Mouse (Mus musculus): ENCODE results near the gene Srsf7. TPM values are rescaled to one million over a fixed set of nuclear protein-coding genes. Genes with fewer than 3 reads are reported as not detected.
A peak's percentile ranks its signal among the peaks of the same experiment; 100 is the strongest.

Srsf7 gene
- polyA plus RNA-seq, 1 experiment from 2014 or later = 398 TPM

GRCm38 (mm10) chr17:80170951-80171350 is 36.2 kb downstream of the Srsf7 start:
- 86% methylated on average over 7 of the region's 7 CpGs for WGBS (ENCODE audit: insufficient replicate concordance)
- ATAC-seq (replicated peaks; ENCODE audit: insufficient number of reproducible peaks, low FRiP score, low TSS enrichment) = no peak

DNA sequence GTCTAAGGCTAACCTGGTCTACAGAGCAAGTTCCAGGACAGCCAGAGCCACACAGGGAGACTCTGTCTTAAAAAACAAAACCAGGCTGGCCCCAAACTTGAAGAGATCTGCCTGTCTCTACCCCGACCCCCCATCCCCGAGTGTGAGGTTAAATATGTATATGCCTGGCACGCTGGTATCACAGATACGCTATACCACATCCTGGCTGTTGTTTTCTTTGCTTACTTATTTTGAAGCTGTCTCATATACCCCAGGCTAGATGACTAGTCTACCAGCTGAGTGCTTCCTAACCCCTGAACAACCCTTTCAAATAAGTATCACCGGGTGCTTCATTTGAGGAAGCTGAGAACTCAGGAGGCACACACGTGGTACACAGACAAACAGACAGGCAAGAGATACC is 37.3 kb downstream of the Srsf7 start:
- no peak for ATAC-seq (replicated peaks; ENCODE audit: insufficient number of reproducible peaks, low FRiP score, low TSS enrichment)
- Histone ChIP-seq H3K4me1 (ENCODE audit: control insufficient read depth, insufficient read depth, low read length) (peaks cover 16% of the 10 kb centered on the region; the same call in 1 of the 2 replicates), H3K27ac (ENCODE audit: low read depth, low read length) (no peak overlapping the region), H3K9ac (ENCODE audit: low read depth, low read length) (no peak overlapping the region), H3K9me3 (replicated peaks; ENCODE audit: control insufficient read depth, low read length) (no peaks in the 10 kb centered on the region), H3K27me3 (ENCODE audit: control insufficient read depth, insufficient read depth, low read length) (no peaks in the 10 kb centered on the region), H3K4me2 (no peak overlapping the region), H3K36me3 (ENCODE audit: control insufficient read depth, insufficient read depth, low read length) (no peaks in the 10 kb centered on the region), H3K4me3 (ENCODE audit: low read depth, low read length) (no peak overlapping the region)
- 84% methylated on average over 6 of the region's 6 CpGs for WGBS (ENCODE audit: insufficient replicate concordance)

More at GRCm38 (mm10) chr17:80170951-80171350, 36.2 kb downstream of the Srsf7 start:
- Histone ChIP-seq H3K27me3 (ENCODE audit: control insufficient read depth, insufficient read depth, low read length) (no peaks in the 10 kb centered on the region), H3K4me3 (ENCODE audit: low read depth, low read length) (no peak overlapping the region), H3K4me1 (ENCODE audit: control insufficient read depth, insufficient read depth, low read length) (peaks cover 14% of the 10 kb centered on the region; the same call in 1 of the 2 replicates), H3K9ac (ENCODE audit: low read depth, low read length) (no peak overlapping the region), H3K27ac (ENCODE audit: low read depth, low read length) (no peak overlapping the region), H3K36me3 (ENCODE audit: control insufficient read depth, insufficient read depth, low read length) (no peaks in the 10 kb centered on the region), H3K9me3 (replicated peaks; ENCODE audit: control insufficient read depth, low read length) (no peaks in the 10 kb centered on the region), H3K4me2 (no peak overlapping the region)

GRCm38 (mm10) chr17:80168425-80169182 is 38.5 kb downstream of the Srsf7 start:
- no peak overlapping the region for H3K9ac ChIP-seq (ENCODE audit: low read depth, low read length)
- WGBS (ENCODE audit: insufficient replicate concordance) = 24% methylated on average over 16 of the region's 16 CpGs
- H3K27ac ChIP-seq (ENCODE audit: low read depth, low read length) = no peak overlapping the region
- H3K27me3 ChIP-seq (ENCODE audit: control insufficient read depth, insufficient read depth, low read length) = no peaks in the 10 kb centered on the region
- H3K4me1 ChIP-seq (ENCODE audit: control insufficient read depth, insufficient read depth, low read length) = peaks cover 16% of the 10 kb centered on the region; the same call in 1 of the 2 replicates
- H3K9me3 ChIP-seq (replicated peaks; ENCODE audit: control insufficient read depth, low read length) = no peaks in the 10 kb centered on the region
- H3K4me3 ChIP-seq (ENCODE audit: low read depth, low read length) = no peak overlapping the region
- H3K36me3 ChIP-seq (ENCODE audit: control insufficient read depth, insufficient read depth, low read length) = no peaks in the 10 kb centered on the region
- H3K4me2 ChIP-seq = peak overlapping the region; percentile 50
- ATAC-seq (replicated peaks; ENCODE audit: insufficient number of reproducible peaks, low FRiP score, low TSS enrichment) = no peak

DNA sequence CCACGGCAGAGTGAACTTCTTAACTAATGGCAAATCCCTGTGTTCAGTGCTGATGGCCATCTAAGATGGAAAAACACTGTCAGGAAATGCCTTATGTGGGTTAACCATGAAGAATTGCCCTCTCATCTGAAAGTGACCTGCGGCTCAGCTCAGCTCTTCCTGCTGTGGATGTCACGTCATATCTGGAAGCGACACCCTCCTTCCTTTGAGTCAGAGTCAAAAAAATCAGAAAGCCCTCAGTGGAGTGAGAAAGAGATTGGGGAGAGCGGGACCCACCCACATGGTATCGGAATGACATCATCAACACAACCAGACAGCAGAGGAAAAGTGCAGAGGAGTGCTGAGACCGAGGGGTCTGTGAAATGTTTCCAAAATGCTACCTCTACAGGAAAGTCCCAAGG is 39.3 kb downstream of the Srsf7 start:
- Histone ChIP-seq H3K4me3 (ENCODE audit: low read depth, low read length) (no peak overlapping the region), H3K27ac (ENCODE audit: low read depth, low read length) (no peak overlapping the region), H3K36me3 (ENCODE audit: control insufficient read depth, insufficient read depth, low read length) (no peaks in the 10 kb centered on the region), H3K9ac (ENCODE audit: low read depth, low read length) (no peak overlapping the region), H3K9me3 (replicated peaks; ENCODE audit: control insufficient read depth, low read length) (no peaks in the 10 kb centered on the region), H3K4me2 (peak overlapping the region; percentile 50), H3K4me1 (ENCODE audit: control insufficient read depth, insufficient read depth, low read length) (peaks cover 16% of the 10 kb centered on the region; the same call in 1 of the 2 replicates), H3K27me3 (ENCODE audit: control insufficient read depth, insufficient read depth, low read length) (no peaks in the 10 kb centered on the region)
- WGBS (ENCODE audit: insufficient replicate concordance) = 39% methylated on average over 7 of the region's 7 CpGs
- no peak for ATAC-seq (replicated peaks; ENCODE audit: insufficient number of reproducible peaks, low FRiP score, low TSS enrichment)

GRCm38 (mm10) chr17:80167436-80167835 is 39.7 kb downstream of the Srsf7 start:
- no peaks in the 10 kb centered on the region for H3K27me3 ChIP-seq (ENCODE audit: control insufficient read depth, insufficient read depth, low read length)
- H3K9ac ChIP-seq (ENCODE audit: low read depth, low read length) = no peak overlapping the region
- H3K4me3 ChIP-seq (ENCODE audit: low read depth, low read length) = no peak overlapping the region
- no peak for ATAC-seq (replicated peaks; ENCODE audit: insufficient number of reproducible peaks, low FRiP score, low TSS enrichment)
- no peaks in the 10 kb centered on the region for H3K36me3 ChIP-seq (ENCODE audit: control insufficient read depth, insufficient read depth, low read length)
- H3K4me2 ChIP-seq = no peak overlapping the region
- peaks cover 16% of the 10 kb centered on the region; the same call in 1 of the 2 replicates for H3K4me1 ChIP-seq (ENCODE audit: control insufficient read depth, insufficient read depth, low read length)
- 67% methylated on average over 4 of the region's 4 CpGs for WGBS (ENCODE audit: insufficient replicate concordance)
- H3K27ac ChIP-seq (ENCODE audit: low read depth, low read length) = no peak overlapping the region
- H3K9me3 ChIP-seq (replicated peaks; ENCODE audit: control insufficient read depth, low read length) = no peaks in the 10 kb centered on the region

DNA sequence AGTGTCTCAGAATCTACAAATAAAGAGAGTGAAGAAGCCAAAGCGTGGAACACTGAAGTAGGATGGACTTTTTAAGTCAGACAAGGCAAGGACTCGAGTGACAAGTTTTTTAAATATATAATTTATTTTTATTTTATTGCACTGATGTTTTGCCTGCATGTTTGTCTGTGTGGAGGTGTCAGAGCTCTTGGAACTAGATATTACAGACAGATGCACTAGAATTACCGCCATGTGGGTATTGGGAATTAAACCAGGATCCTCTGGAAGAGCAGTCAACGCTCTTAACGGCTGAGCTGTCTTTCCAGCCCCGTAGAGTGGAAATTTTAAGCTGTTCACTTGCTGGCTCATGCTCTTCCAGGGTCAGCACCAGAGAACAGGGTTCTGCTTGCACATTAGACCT is 40.8 kb downstream of the Srsf7 start:
- no peak for ATAC-seq (replicated peaks; ENCODE audit: insufficient number of reproducible peaks, low FRiP score, low TSS enrichment)
- Histone ChIP-seq H3K9me3 (replicated peaks; ENCODE audit: control insufficient read depth, low read length) (no peaks in the 10 kb centered on the region), H3K27me3 (ENCODE audit: control insufficient read depth, insufficient read depth, low read length) (no peaks in the 10 kb centered on the region), H3K4me3 (ENCODE audit: low read depth, low read length) (no peak overlapping the region), H3K9ac (ENCODE audit: low read depth, low read length) (no peak overlapping the region), H3K4me2 (no peak overlapping the region), H3K27ac (ENCODE audit: low read depth, low read length) (no peak overlapping the region), H3K36me3 (ENCODE audit: control insufficient read depth, insufficient read depth, low read length) (no peaks in the 10 kb centered on the region), H3K4me1 (ENCODE audit: control insufficient read depth, insufficient read depth, low read length) (peaks cover 19% of the 10 kb centered on the region; the same call in 1 of the 2 replicates)
- 81% methylated on average over 6 of the region's 6 CpGs for WGBS (ENCODE audit: insufficient replicate concordance)

- Histone ChIP-seq H3K9me3 (replicated peaks; ENCODE audit: control insufficient read depth, low read length) (no peaks in the 10 kb centered on the region), H3K27ac (ENCODE audit: low read depth, low read length) (no peak overlapping the region), H3K27me3 (ENCODE audit: control insufficient read depth, insufficient read depth, low read length) (no peaks in the 10 kb centered on the region), H3K4me3 (ENCODE audit: low read depth, low read length) (no peak overlapping the region), H3K36me3 (ENCODE audit: control insufficient read depth, insufficient read depth, low read length) (no peaks in the 10 kb centered on the region), H3K9ac (ENCODE audit: low read depth, low read length) (no peak overlapping the region), H3K4me2 (no peak overlapping the region), H3K4me1 (ENCODE audit: control insufficient read depth, insufficient read depth, low read length) (peaks cover 20% of the 10 kb centered on the region; the same call in 1 of the 2 replicates)
- WGBS (ENCODE audit: insufficient replicate concordance) = 48% methylated on average over 6 of the region's 6 CpGs
- ATAC-seq (replicated peaks; ENCODE audit: insufficient number of reproducible peaks, low FRiP score, low TSS enrichment) = no peak
Observed at GRCm38 (mm10) chr17:80165741-80166140, 41.4 kb downstream of the Srsf7 start.

DNA sequence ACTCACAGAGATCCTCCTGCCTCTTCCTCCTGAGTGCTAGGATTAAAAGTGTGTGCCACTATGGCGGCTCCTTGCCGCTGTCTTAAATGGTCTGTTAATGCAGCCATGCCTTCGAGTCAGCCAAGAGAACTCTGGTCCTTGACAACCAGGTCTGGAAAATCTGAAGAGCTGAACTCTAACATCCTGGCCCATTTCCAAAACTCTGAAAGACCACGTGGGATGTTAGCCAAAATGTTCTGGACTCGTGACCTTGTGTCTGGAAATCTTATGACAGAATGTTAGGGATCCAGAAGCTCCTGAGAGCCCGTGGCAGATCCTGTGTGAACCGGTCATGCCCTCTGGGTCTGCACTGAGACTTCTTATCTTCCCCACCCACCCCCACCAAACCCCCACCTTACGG is 43.1 kb downstream of the Srsf7 start:
- Histone ChIP-seq H3K4me2 (no peak overlapping the region), H3K36me3 (ENCODE audit: control insufficient read depth, insufficient read depth, low read length) (no peaks in the 10 kb centered on the region), H3K27ac (ENCODE audit: low read depth, low read length) (no peak overlapping the region), H3K4me3 (ENCODE audit: low read depth, low read length) (no peak overlapping the region), H3K27me3 (ENCODE audit: control insufficient read depth, insufficient read depth, low read length) (no peaks in the 10 kb centered on the region), H3K4me1 (ENCODE audit: control insufficient read depth, insufficient read depth, low read length) (peaks cover 20% of the 10 kb centered on the region; the same call in 1 of the 2 replicates), H3K9ac (ENCODE audit: low read depth, low read length) (no peak overlapping the region), H3K9me3 (replicated peaks; ENCODE audit: control insufficient read depth, low read length) (no peaks in the 10 kb centered on the region)
- 76% methylated on average over 8 of the region's 8 CpGs for WGBS (ENCODE audit: insufficient replicate concordance)
- no peak for ATAC-seq (replicated peaks; ENCODE audit: insufficient number of reproducible peaks, low FRiP score, low TSS enrichment)

DNA sequence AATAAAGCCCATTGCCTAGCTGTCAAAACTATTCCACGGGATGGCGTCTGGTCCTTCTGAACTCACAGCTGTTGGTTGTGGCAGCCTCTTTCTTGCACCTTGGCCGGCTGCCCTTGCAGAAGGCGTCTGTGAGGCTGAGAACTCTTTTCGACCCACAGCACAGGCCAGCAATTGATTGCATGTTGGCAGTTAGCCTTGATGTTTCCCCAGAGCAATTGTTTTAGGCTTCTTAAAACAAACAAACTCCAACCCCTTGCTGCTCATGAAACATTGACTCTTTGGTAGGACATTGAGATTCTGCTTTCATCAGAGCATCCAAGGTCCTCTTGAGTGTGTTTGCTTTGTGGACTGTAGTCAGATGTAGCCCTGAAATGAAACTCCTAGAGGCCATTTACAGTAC is 46.7 kb downstream of the Srsf7 start:
- Histone ChIP-seq H3K4me3 (ENCODE audit: low read depth, low read length) (no peak overlapping the region), H3K4me2 (no peak overlapping the region), H3K9ac (ENCODE audit: low read depth, low read length) (no peak overlapping the region), H3K4me1 (ENCODE audit: control insufficient read depth, insufficient read depth, low read length) (0 out of 2 replicates have a peak, but pooled peaks cover 4% of the 10 kb centered on the region), H3K9me3 (replicated peaks; ENCODE audit: control insufficient read depth, low read length) (no peaks in the 10 kb centered on the region), H3K27ac (ENCODE audit: low read depth, low read length) (no peak overlapping the region), H3K27me3 (ENCODE audit: control insufficient read depth, insufficient read depth, low read length) (no peaks in the 10 kb centered on the region), H3K36me3 (ENCODE audit: control insufficient read depth, insufficient read depth, low read length) (no peaks in the 10 kb centered on the region)
- ATAC-seq (replicated peaks; ENCODE audit: insufficient number of reproducible peaks, low FRiP score, low TSS enrichment) = no peak
- WGBS (ENCODE audit: insufficient replicate concordance) = 63% methylated on average over 5 of the region's 5 CpGs

All from heart, embryonic 11.5 days (tissue).